Mouse (Mus musculus) testis, adult 2 months (tissue): ENCODE measurements around the gene Mlh3.

Source experiments
- CTCF ChIP-seq: fragments of 200-500 bp; IDR thresholded peaks from 2 replicates; pipeline ENCODE4 v1.5.1; 2012; ENCODE audit warnings: low read depth, mild to moderate bottlenecking, inconsistent platforms, low read length, moderate library complexity; ENCODE audit not compliant: control insufficient read depth, insufficient read depth, insufficient replicate concordance
- POLR2A ChIP-seq: fragments of 200-500 bp; IDR thresholded peaks from 2 replicates; pipeline ENCODE4 v1.6.1; 2012; ENCODE audit warnings: low read depth, mild to moderate bottlenecking, inconsistent platforms, low read length, moderate library complexity; ENCODE audit not compliant: control insufficient read depth

DNA sequence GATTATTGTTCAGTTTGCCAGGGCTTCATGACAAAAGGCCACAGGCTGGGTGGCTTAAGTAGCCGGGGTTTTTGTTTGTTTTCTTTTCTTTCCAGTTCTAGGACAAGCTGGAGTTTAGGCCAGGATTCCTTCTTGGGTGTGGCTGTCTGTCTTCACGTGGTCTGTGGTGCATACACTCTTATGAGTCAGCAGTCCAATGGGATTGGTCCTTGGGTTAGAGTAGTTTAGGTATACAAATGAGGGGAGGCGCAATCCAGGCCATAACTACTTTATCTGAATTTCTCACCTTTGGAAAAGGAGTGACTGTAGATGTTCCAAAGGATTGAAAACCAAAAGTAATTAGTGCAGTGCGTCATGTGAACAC, 1.4 kb upstream of the Mlh3 start:
- TF ChIP-seq POLR2A: no peak
- TF ChIP-seq CTCF: no peak
